Mouse (Mus musculus) lung, postnatal 0 days (tissue): ENCODE measurements around the gene Fcer1g. TPM values are rescaled to one million over a fixed set of nuclear protein-coding genes. Genes with fewer than 3 reads are reported as not detected.

Experiments
- ATAC-seq: fragments of 200-750 bp; cut with Nextera tagmentation; 2 replicates; pipeline ENCODE4 v1.8.0; 2017; ENCODE audit warnings: moderate library complexity
- DNase-seq: peaks from one replicate; pipeline ENCODE4 v3.0.0-alpha.2; 2016; ENCODE audit warnings: low spot score
- H3K27ac ChIP-seq: fragments of 300-500 bp; sonication (generic); 2 replicates; pipeline ENCODE4 v1.5.1; 2014; ENCODE audit warnings: antibody characterized with exemption, mild to moderate bottlenecking, low read length, mixed read lengths
- H3K27me3 ChIP-seq: fragments of 300-500 bp; sonication (generic); replicated peaks from 2 replicates; pipeline ENCODE4 v1.6.1; 2014; ENCODE audit warnings: low read length, mixed read lengths; ENCODE audit not compliant: insufficient read depth
- H3K36me3 ChIP-seq: fragments of 300-500 bp; sonication (generic); 2 replicates; pipeline ENCODE4 v1.6.1; 2014; ENCODE audit warnings: low read length, mixed read lengths; ENCODE audit not compliant: insufficient read depth
- H3K4me1 ChIP-seq: fragments of 300-500 bp; sonication (generic); 2 replicates; pipeline ENCODE4 v1.6.1; 2014; ENCODE audit warnings: antibody characterized with exemption, low read depth, low read length, mixed read lengths; ENCODE audit not compliant: insufficient read depth
- H3K4me2 ChIP-seq: fragments of 300-500 bp; sonication (generic); replicated peaks from 2 replicates; pipeline ENCODE4 v1.6.1; 2014; ENCODE audit warnings: low read depth, mild to moderate bottlenecking, low read length, moderate library complexity, mixed read lengths
- H3K4me3 ChIP-seq: fragments of 300-500 bp; sonication (generic); 2 replicates; pipeline ENCODE4 v1.5.1; 2014; ENCODE audit warnings: low read depth, low read length
- H3K9ac ChIP-seq: fragments of 300-500 bp; sonication (generic); replicated peaks from 2 replicates; pipeline ENCODE4 v1.6.1; 2014; ENCODE audit warnings: low read depth, mild to moderate bottlenecking
- H3K9me3 ChIP-seq: fragments of 300-500 bp; sonication (generic); 2 replicates; pipeline ENCODE4 v1.6.1; 2016; ENCODE audit warnings: low read length, mixed read lengths
- CTCF ChIP-seq: IDR thresholded peaks from 2 replicates; pipeline ENCODE4 v1.5.1; 2016; ENCODE audit warnings: antibody characterized with exemption, mild to moderate bottlenecking
- EP300 ChIP-seq: IDR thresholded peaks from 2 replicates; pipeline ENCODE4 v1.6.1; 2016; ENCODE audit warnings: antibody characterized with exemption, mild to moderate bottlenecking, control low read depth
- WGBS: fragments of 180-500 bp; shearing (Covaris S2); extraction: QIAGEN DNeasy Blood & Tissue Kit; methylation state at CpG from one replicate; pipeline ENCODE4 v1.1.7; 2014; 5-methylcytosine and 5-hydroxymethylcytosine counted together
- polyA plus RNA-seq: library from polyadenylated mRNA; unstranded; fragments of >200 nt; fragmentation: Nextera tagmentation; extraction: Ambion mirVana; gene quantifications from 2 replicates; pipeline ENCODE4 v1.2.1, GENCODE M21; 2015

Gene Fcer1g
- polyA plus RNA-seq, 1 experiment from 2014 or later, result 130 TPM

DNA sequence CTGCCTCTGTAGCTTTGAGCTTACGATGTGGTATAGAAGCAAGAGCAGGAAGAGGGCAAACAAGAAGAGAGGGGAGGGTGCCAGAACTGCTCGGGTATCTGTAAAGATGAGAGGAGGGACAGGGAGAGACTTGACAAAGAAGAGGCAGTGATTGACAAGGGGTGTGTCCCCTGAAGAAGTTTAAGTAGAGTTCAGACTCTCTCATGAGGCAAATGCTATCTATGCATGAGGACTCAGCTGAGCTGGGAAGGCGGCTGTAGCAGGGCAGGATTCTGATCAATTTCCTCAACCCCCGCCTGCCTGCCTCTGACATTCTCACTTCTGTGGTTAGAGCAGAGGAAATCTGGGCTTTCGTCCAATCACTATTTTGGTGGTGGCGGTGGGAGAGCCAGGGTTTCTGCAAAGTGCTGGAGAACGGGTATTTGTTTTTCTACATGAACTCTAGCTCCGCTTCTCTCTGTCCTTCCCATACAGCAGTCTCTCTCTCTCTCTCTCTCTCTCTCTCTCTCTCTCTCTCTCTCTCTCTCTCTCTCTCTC, 28.5 kb upstream of the Fcer1g start:
- peak; percentile 94 for DNase-seq
- Histone ChIP-seq H3K9me3 (no peaks in the 10 kb centered on the region), H3K36me3 (no peaks in the 10 kb centered on the region), H3K9ac (no peak overlapping the region), H3K27me3 (no peaks in the 10 kb centered on the region), H3K4me2 (peak overlapping the region; percentile 36), H3K4me3 (no peak overlapping the region), H3K4me1 (peaks cover 7% of the 10 kb centered on the region; the same call in 1 of the 2 replicates), H3K27ac (peak overlapping the region; percentile 63)
- under 1% methylated on average over 8 of the region's 8 CpGs for WGBS
- ATAC-seq, result peak; percentile 75
- no peak for TF ChIP-seq EP300
- no peak for TF ChIP-seq CTCF

DNA sequence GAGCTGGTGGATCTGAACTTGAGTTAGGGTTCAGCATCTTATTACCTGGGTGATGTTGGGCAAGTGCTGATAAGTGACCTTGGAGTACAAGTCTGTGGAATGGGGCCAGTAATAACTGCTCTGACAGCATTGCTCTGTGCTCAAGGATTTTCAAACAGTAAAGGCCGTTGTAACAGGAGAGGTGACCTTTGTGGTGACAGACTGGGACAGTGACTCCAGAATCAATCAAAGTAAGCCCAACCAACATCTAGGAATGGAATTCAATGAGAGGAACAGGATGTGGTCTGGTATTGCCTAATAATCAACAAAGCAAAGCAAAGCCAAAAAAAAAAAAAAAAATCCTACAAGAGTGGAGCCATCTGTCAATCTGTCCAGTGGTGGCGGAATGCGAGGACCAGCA, 26.2 kb upstream of the Fcer1g start:
- Histone ChIP-seq H3K9ac (no peak overlapping the region), H3K36me3 (no peaks in the 10 kb centered on the region), H3K4me3 (no peak overlapping the region), H3K27ac (peak overlapping the region; percentile 34), H3K9me3 (no peaks in the 10 kb centered on the region), H3K4me1 (peaks cover 7% of the 10 kb centered on the region; the same call in 1 of the 2 replicates), H3K4me2 (no peak overlapping the region), H3K27me3 (no peaks in the 10 kb centered on the region)
- ATAC-seq (0 out of 2 replicates have a peak, but pooled peaks have one; percentile 7), DNase-seq (peak; percentile 83)
- 17% methylated on average over 3 of the region's 3 CpGs for WGBS
- peak; percentile 59; the same call in 1 of the 2 replicates for TF ChIP-seq EP300
- TF ChIP-seq CTCF, result no peak

DNA sequence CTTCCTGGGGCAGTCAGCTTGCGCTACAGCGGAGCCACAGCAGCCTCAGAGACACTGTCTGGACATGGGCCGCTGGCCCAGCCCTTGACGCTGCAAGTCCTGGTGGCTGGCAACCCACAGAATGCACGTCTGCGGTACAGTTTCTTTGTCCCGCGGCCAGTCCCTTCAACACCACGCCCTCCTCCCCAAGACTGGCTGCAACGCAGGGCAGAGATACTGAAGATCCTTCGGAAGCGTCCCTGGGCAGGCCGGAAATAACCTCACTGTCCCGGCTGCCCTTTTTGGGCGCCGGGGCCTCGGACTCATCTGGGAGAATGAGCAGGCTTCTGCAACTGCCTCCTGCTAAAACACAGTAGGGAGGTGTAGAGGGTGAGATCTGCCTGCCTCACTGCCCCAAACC, 24.8 kb upstream of the Fcer1g start:
- no peak overlapping the region for H3K27ac ChIP-seq
- H3K27me3 ChIP-seq, result no peaks in the 10 kb centered on the region
- no peak overlapping the region for H3K4me3 ChIP-seq
- H3K4me1 ChIP-seq, result peaks cover 7% of the 10 kb centered on the region; the same call in 1 of the 2 replicates
- DNase-seq (no peak), ATAC-seq (no peak)
- WGBS, result 77% methylated on average over 17 of the region's 17 CpGs
- H3K36me3 ChIP-seq, result no peaks in the 10 kb centered on the region
- H3K9ac ChIP-seq, result no peak overlapping the region
- no peaks in the 10 kb centered on the region for H3K9me3 ChIP-seq
- TF ChIP-seq CTCF, result no peak
- H3K4me2 ChIP-seq, result no peak overlapping the region

DNA sequence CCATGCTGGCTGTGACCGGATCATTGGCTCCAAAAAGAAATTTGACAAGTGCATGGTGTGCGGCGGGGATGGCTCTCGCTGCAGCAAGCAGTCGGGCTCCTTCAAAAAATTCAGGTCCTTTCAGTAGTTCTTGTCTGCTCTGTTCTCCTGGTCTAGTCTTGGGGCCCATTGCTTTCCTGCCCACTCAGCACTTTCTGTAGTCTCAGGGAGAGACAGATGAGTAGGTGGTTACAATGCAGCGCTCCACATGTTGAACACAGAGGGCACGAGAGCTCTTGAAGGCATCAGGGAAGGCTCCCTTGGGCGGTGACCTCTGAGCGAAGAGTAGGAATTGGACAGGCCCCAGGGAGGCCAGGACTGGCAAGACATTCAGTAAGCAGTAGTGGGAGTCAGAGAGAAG, 23.6 kb upstream of the Fcer1g start:
- no peak for TF ChIP-seq EP300
- no peak for TF ChIP-seq CTCF
- peaks cover 7% of the 10 kb centered on the region; the same call in 1 of the 2 replicates for H3K4me1 ChIP-seq
- ATAC-seq (no peak), DNase-seq (no peak)
- no peak overlapping the region for H3K4me2 ChIP-seq
- no peak overlapping the region for H3K4me3 ChIP-seq
- H3K9ac ChIP-seq, result no peak overlapping the region; the same call in 1 of the 2 replicates
- H3K36me3 ChIP-seq, result no peaks in the 10 kb centered on the region
- no peaks in the 10 kb centered on the region for H3K9me3 ChIP-seq
- 84% methylated on average over 9 of the region's 9 CpGs for WGBS
- H3K27ac ChIP-seq, result no peak overlapping the region
- no peaks in the 10 kb centered on the region for H3K27me3 ChIP-seq

DNA sequence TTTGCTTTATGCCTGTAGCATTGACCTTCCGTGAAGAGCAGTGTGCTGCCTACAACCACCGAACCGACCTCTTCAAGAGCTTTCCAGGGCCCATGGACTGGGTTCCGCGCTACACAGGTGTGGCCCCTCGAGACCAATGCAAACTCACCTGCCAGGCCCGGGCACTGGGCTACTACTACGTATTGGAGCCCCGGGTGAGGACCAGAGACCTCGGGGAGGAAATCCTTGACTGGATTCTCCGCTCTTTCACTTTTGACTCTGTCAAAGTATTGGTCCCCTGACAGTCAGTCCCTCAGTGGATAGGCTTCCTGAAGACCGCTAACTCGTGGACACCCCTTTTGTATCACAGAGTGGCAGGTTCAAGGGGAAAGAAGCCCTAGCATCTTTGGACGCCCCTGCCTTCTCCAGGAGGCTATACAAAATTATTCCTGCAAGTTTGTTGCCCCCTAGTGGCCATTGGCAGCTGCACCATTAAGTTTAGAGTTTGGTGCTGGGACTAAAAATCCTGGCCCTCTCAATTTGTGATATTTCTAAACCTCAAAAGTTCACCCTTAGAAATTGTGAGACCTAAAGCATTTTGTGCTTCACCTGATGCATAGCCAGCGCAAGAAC, 22.9 kb upstream of the Fcer1g start:
- WGBS, result 60% methylated on average over 15 of the region's 15 CpGs
- Histone ChIP-seq H3K4me1 (peaks cover 2% of the 10 kb centered on the region; the same call in 1 of the 2 replicates), H3K9me3 (no peaks in the 10 kb centered on the region), H3K4me2 (no peak overlapping the region), H3K4me3 (no peak overlapping the region), H3K36me3 (no peaks in the 10 kb centered on the region), H3K9ac (no peak overlapping the region; the same call in 1 of the 2 replicates), H3K27ac (no peak overlapping the region), H3K27me3 (no peaks in the 10 kb centered on the region)
- DNase-seq, result peak; percentile 84
- no peak for ATAC-seq
- TF ChIP-seq CTCF (peak; percentile 85), EP300 (no peak)

DNA sequence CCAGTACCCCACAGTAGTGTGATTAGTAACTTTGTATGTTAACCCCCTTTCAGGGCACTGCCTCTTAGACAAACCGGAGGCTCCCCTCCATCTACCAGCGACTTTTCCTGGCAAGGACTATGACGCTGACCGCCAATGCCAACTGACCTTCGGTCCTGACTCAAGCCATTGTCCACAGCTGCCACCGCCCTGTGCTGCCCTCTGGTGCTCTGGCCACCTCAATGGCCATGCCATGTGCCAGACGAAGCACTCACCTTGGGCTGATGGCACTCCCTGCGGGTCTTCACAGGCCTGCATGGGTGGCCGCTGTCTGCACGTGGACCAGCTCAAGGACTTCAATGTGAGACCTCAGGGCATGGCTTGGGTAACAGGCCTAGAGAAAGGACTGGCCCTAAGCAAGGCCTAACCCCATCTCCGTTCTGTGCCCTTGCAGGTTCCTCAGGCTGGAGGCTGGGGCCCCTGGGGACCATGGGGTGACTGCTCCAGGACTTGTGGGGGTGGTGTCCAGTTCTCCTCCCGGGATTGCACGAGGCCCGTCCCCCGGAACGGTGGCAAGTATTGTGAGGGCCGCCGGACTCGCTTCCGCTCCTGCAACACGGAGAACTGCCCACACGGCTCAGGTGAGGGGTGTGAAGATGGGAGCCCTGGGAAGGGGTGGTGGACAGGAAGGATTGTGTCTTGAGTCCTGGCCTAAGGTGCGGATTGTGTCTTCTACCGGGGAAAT, 22.1 kb upstream of the Fcer1g start:
- WGBS, result 85% methylated on average over 24 of the region's 24 CpGs
- no peak overlapping the region for H3K9ac ChIP-seq
- H3K4me1 ChIP-seq, result no peaks in the 10 kb centered on the region; the same call in 1 of the 2 replicates
- no peak overlapping the region for H3K27ac ChIP-seq
- no peak overlapping the region for H3K4me2 ChIP-seq
- H3K4me3 ChIP-seq, result no peak overlapping the region
- no peaks in the 10 kb centered on the region for H3K36me3 ChIP-seq
- no peaks in the 10 kb centered on the region for H3K9me3 ChIP-seq
- DNase-seq (no peak), ATAC-seq (no peak)
- no peak for TF ChIP-seq CTCF
- no peak for TF ChIP-seq EP300
- no peaks in the 10 kb centered on the region for H3K27me3 ChIP-seq
